Comparison of ENCODE assay signal across 1 mouse cellular context in the genomic region with DNA sequence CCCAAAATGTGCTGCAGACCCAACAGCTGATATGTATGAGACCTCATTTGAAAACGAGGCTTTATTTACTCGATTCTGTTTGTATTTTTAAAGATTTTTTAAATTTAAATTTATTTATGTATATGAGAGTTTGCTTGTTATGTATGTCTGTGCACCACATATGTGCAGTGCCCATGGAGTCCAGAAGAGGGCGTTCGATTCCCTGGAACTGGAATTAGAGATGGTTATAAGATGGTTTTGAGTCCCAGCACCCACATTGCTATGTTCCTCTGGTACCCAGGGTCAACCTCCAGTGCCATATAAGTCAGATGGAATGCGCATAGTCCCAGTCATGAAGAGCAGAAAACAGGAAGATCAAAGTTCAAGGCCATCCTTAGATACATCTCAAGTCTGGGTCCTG.
TF ChIP-seq lines count a peak whose summit lies in the region.

No protein-coding gene starts in this region.

TF ChIP-seq in MEL, 35 proteins besides CTCF, POLR2A, EP300 and RAD21:
- peak; percentile 61 for TF ChIP-seq ZC3H11A (IDR thresholded peaks at IDR 0.05; ENCODE audit: low read depth, low read length)
- TF ChIP-seq POLR2AphosphoS5 (IDR thresholded peaks at IDR 0.05; ENCODE audit: borderline replicate concordance, low read depth, low read length), result no peak
- TF ChIP-seq SMC3 (IDR thresholded peaks at IDR 0.05; ENCODE audit: low read depth, low read length), result peak; percentile 70
